Mouse (Mus musculus) monocyte, adult 2 months (primary cell): ENCODE data around the gene Slc43a2.

ENCODE experiments used
- DNase-seq, 2 experiments: peaks; one replicate each; pipeline ENCODE4 v3.0.0; 2022; ENCODE audit warnings: low spot score in 2 of 2, low read depth in 1 of 2

Slc43a2 gene

DNA sequence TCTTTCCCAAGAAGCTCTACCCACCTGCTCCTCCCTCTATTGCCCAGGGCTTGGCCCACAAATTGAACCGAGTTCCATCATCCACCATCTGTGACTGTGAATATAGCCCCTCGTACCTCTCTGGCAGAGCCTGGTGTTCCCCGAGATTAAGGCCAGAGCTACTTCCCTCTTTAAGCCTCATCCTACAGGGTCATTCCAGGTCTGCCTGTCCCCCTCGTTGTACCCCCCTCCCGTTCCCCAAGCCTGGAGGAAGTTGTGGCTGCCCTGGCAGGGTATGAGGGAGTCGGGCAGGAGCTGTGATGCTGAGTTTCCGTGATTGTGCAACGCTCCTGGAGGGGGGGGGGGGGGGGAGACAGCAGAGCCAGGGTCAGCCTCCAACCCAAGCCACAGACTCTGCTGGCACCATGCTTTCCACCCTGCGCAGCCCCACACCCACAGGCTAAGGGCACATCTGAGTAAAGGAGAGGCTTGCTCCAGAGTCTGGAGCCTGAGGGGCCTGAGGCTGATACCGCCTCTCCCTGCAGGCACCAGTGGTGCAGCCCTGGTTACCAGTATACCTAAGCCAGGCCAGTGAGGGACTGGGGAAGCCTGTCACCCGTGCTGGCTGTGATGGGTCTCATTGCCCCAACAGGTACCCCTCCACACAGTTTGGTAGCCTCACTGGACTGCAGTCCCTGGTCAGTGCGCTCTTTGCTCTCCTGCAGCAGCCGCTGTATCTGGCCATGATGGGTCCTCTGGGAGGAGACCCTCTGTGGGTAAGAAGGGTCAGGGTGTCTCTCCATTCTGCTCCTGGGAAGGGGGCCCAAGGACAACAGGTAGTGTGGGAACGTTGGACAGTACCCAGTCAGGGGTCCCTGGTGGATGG is 39.9 kb downstream of the Slc43a2 start:
- peak; percentile 43 to 52 for DNase-seq

DNA sequence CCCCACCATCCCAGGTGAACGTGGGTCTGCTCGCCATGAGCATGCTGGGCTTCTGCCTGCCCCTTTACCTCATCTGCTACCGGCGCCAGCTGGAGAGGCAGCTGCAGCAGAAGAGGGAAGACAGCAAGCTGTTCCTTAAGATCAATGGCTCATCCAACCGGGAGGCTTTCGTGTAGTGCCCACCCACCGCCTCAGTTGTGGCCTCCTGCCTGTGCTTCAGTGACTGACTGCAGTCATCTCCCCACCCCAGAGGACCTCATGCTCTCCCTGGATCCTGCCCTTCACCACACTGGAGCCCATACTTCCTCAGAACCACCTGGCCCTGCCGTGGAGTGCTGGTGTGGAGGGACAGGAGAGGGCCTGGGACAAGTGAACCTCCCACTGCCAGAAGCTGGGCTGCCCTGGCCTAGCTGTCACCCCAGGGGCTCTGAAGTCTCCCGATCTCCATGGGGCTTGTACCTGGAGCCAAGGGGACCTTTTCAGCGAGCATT is 40.9 kb downstream of the Slc43a2 start:
- DNase-seq: no peak

DNA sequence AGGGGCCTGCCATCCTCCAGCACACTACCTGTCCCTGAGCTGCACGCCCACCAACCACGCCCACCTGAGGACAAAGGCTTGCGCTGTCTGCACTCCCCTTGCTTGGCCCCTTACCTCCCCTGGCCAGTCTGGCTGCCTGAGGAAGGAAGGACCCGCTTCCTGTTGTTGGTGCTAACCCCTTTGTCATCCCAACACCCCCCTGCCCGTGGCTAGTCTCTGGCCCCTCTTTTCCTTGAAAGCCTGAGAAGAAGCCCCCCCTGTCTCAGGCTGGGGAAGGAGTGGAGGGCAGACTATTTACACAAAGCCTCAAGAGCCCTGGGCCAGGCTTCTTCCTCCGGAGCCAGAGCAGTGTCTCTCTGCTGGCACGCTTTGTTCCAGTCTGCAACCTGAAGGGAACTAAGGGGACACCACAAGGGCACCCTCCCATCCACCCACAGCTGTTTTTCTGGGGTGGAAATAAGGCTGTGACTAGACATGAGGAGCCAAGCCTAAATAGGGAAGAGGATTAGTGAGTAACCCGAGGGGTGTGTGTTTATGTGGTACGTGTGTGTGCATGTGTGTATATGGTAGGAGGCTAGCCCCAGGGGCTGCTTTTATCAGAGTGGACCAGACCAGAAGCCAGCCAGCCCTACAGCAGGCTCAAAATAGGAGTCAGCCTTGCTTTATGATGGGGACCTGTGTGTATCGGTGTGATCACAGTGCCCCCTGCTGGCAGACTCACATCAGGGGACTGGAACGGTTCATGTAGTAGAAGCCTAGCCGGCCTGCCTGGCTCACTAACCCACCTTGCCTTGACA is 41.6 kb downstream of the Slc43a2 start:
- DNase-seq: peak; percentile 70 to 78

GRCm38 (mm10) chr11:75574378-75575123 is 43.1 kb downstream of the Slc43a2 start:
- no peak for DNase-seq

- DNase-seq: no peak
Measured at GRCm38 (mm10) chr11:75575560-75576123, 44.1 kb downstream of the Slc43a2 start.

- no peak for DNase-seq
Measured at GRCm38 (mm10) chr11:75578609-75579008, 47.1 kb downstream of the Slc43a2 start.

- no peak for DNase-seq
Measured at GRCm38 (mm10) chr11:75581495-75582149, 50.1 kb downstream of the Slc43a2 start.

DNA sequence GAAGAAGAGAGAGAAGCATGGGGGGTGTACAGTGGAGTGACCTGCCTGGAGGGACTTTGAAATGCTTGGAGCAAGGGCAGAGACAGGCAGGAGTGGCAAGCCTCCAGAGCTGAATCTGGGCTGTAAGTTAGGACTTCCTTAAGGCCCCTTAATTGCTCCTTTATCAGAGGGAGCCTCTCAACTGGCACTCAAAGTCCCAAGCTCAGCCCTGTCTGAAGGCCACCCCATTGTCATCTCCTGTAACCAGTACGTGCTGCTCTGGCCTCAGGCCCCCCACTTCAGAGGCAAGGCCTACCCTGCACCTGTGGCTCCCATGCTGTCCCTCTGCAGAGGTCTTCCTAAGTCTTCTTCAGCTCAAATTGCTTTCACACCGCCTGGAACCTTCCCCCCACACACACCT is 52.0 kb downstream of the Slc43a2 start:
- no peak for DNase-seq

GRCm38 (mm10) chr11:75585061-75585460 is 53.6 kb downstream of the Slc43a2 start:
- no peak for DNase-seq

- no peak for DNase-seq
Measured at GRCm38 (mm10) chr11:75585978-75586377, 54.5 kb downstream of the Slc43a2 start.

DNA sequence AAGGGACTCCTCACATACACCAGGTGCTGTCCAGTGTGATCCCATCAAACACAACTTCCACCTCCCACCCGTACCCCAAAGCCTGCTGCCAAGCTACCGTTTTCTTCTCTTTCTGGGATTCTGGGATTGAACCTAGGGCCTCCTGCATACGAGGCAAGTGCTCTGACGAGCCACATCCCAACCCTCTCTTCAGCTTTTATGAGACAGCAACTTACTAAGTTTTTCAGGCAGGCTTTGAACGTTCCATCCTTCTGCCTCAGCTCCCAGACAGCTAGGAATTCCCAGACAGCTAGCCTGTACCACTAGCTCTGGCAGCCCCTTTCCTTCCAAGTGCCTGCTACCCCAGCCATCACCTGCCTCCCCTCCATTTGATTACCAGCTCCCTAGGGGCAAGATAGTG is 55.5 kb downstream of the Slc43a2 start:
- no peak for DNase-seq

GRCm38 (mm10) chr11:75587493-75588284 is 56.2 kb downstream of the Slc43a2 start, which contains the start of gene Pitpna:
Gene Pitpna, plus strand, starts transcription at chr11:75588097.
- DNase-seq: peak; percentile 76 to 92

GRCm38 (mm10) chr11:75588285-75588941 is 56.9 kb downstream of the Slc43a2 start:
- DNase-seq: no peak

DNA sequence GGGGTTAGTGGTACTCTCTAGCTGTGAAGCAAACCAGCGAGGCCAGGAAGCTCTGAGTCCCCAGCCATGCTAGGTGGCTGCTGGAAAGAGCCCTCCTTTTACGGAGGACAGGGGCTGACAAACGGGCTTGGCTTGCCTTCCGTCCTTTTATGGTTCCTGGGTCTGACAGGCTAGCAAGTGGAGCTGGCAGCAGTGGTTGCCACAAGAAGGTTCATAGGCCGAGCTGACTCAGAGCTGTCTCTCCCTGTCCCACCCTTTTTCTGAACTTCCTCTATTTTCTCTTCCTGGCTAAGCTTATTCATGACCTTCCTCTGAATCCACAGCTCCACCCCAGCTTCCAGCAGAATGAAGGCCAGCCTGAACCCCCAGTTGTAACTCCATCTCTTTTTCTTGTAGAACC is 61.1 kb downstream of the Slc43a2 start:
- DNase-seq: peak; percentile 45 to 49

DNA sequence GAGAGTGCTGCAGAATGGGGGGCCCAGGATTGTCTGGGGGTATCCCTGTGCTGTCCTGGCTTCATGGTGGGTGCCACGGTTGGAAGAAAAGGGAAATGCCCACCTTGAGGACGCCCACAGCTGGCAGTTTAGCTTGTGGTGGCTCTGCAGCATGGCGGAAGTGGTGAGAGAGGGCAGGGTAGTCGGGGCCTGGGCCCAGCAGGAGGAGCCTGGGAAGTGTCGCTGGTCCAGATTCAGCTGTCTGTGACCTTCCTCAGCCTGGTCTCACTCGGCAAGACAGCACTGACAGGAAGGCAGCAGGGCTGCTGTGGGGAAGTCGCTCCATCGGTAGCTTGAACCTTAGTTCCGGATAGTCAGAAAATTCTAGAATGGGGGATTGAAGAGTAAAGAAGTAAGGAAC is 62.9 kb downstream of the Slc43a2 start:
- DNase-seq: peak in 1 of 2 experiments; percentile 45

DNA sequence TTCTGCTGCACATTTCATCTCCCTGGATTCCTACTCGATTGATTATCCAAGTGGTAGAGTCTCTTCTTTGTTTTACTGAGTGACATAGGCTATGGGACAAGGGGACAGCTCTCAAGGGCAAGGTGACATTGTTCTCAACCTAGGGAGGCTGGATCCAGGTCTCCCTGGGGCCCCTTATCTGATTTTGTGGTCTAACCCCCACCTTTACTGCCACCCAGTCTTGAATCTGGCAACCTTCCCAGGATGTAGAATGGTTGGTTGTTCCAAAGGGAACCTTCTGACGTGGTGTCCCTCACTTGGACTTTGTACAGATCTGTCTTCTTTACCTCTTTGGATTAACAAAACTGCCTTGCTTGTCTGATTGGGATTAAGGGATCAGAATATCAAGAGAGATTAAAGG is 63.9 kb downstream of the Slc43a2 start:
- no peak for DNase-seq

DNA sequence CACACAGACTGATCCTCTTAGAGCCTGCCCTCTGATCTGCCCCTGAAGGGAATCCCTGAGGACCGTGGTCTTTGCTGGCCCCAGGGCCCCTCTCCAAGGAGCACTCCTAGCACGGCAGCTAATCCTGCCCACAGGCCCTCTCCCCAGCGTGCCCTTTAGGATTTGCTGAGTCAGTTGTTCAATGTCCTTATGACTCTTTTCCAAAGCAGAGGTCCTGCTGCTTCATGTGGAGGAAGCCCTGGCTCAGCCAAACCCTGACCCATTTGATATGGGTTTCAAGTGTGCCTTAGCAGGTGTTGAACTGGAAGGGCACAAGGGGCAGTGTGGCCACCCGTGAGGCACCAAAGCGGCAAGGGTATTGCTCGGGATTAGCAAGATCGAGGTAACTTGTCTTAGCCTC is 64.3 kb downstream of the Slc43a2 start:
- DNase-seq: no peak

DNA sequence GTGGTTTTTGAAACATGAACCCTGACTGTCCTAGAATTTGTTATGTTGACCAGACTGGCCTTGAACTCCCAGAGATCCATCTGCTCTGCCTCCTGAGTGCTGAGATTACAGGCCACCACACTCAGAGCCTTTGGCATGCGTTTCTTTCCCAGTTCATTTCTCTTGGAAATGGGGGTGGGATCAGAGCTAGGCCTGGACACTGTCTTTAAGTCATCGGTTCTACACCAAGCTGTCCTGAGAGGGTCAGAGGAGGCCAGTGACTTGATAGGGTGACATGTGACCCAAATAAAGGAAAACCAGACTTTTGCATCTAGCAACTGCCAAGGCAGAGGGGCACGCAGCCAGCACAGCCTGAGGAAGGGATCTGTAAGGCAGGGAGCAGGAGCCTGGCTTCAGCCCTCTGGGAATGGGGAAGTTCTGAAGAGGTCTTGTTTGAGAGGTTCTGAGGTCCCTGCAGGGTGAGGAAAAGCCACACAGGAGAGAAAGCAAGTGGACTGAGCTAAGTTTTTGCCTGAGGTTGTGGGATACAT is 65.3 kb downstream of the Slc43a2 start:
- DNase-seq: no peak

GRCm38 (mm10) chr11:75598004-75598403 is 66.5 kb downstream of the Slc43a2 start:
- no peak for DNase-seq
